Mouse (Mus musculus): Measurements from ENCODE around the gene Gda. TPM values are rescaled to one million over a fixed set of nuclear protein-coding genes. Genes with fewer than 3 reads are reported as not detected.

Gda gene
- polyA plus RNA-seq, 1 experiment from 2014 or later, result 0.13 TPM

GRCm38 (mm10) chr19:21415377-21415776 is 57.9 kb downstream of the Gda start:
- H3K27me3 ChIP-seq (ENCODE audit: control insufficient read depth, insufficient read depth, low read length), result no peaks in the 10 kb centered on the region
- WGBS, result 72% methylated on average over 3 of the region's 3 CpGs

GRCm38 (mm10) chr19:21409178-21409577 is 64.1 kb downstream of the Gda start:
- no peak overlapping the region for H3K4me3 ChIP-seq (ENCODE audit: low read depth, low read length)
- DNase-seq (ENCODE audit: low spot score) (no peak), ATAC-seq (replicated peaks; ENCODE audit: insufficient number of reproducible peaks, low FRiP score, low TSS enrichment, low read depth) (no peak)
- H3K4me1 ChIP-seq (ENCODE audit: control insufficient read depth, insufficient read depth, low read length), result no peaks in the 10 kb centered on the region
- no peaks in the 10 kb centered on the region for H3K36me3 ChIP-seq (replicated peaks; ENCODE audit: control insufficient read depth, insufficient read depth, low read depth, low read length)
- no peaks in the 10 kb centered on the region for H3K9me3 ChIP-seq (replicated peaks; ENCODE audit: control insufficient read depth, low read length)
- H3K4me2 ChIP-seq (ENCODE audit: low read depth, low read length), result no peak overlapping the region
- H3K27me3 ChIP-seq (ENCODE audit: control insufficient read depth, insufficient read depth, low read length), result no peaks in the 10 kb centered on the region
- no peak overlapping the region for H3K27ac ChIP-seq (replicated peaks; ENCODE audit: low read depth, low read length)
- 92% methylated on average over 4 of the region's 4 CpGs for WGBS
- no peak overlapping the region for H3K9ac ChIP-seq (replicated peaks; ENCODE audit: low read length)

More at GRCm38 (mm10) chr19:21415377-21415776, 57.9 kb downstream of the Gda start:
- no peak overlapping the region for H3K4me3 ChIP-seq (ENCODE audit: low read depth, low read length)
- no peaks in the 10 kb centered on the region for H3K4me1 ChIP-seq (ENCODE audit: control insufficient read depth, insufficient read depth, low read length)
- no peak for DNase-seq (ENCODE audit: low spot score)
- no peak overlapping the region for H3K9ac ChIP-seq (replicated peaks; ENCODE audit: low read length)
- H3K36me3 ChIP-seq (replicated peaks; ENCODE audit: control insufficient read depth, insufficient read depth, low read depth, low read length), result no peaks in the 10 kb centered on the region
- H3K4me2 ChIP-seq (ENCODE audit: low read depth, low read length), result no peak overlapping the region
- H3K9me3 ChIP-seq (replicated peaks; ENCODE audit: control insufficient read depth, low read length), result no peaks in the 10 kb centered on the region
- no peak for ATAC-seq (replicated peaks; ENCODE audit: insufficient number of reproducible peaks, low FRiP score, low TSS enrichment, low read depth)
- no peak overlapping the region for H3K27ac ChIP-seq (replicated peaks; ENCODE audit: low read depth, low read length)

- Histone ChIP-seq H3K27ac (replicated peaks; ENCODE audit: low read depth, low read length) (no peak overlapping the region), H3K36me3 (replicated peaks; ENCODE audit: control insufficient read depth, insufficient read depth, low read depth, low read length) (no peaks in the 10 kb centered on the region), H3K27me3 (ENCODE audit: control insufficient read depth, insufficient read depth, low read length) (no peaks in the 10 kb centered on the region), H3K4me1 (ENCODE audit: control insufficient read depth, insufficient read depth, low read length) (no peaks in the 10 kb centered on the region), H3K4me2 (ENCODE audit: low read depth, low read length) (no peak overlapping the region), H3K4me3 (ENCODE audit: low read depth, low read length) (no peak overlapping the region), H3K9me3 (replicated peaks; ENCODE audit: control insufficient read depth, low read length) (no peaks in the 10 kb centered on the region), H3K9ac (replicated peaks; ENCODE audit: low read length) (no peak overlapping the region)
- ATAC-seq (replicated peaks; ENCODE audit: insufficient number of reproducible peaks, low FRiP score, low TSS enrichment, low read depth), result no peak
- no peak for DNase-seq (ENCODE audit: low spot score)
- WGBS, result 93% methylated on average over 1 of the region's 1 CpGs
Observed at GRCm38 (mm10) chr19:21407363-21407762, 65.9 kb downstream of the Gda start.

- ATAC-seq (replicated peaks; ENCODE audit: insufficient number of reproducible peaks, low FRiP score, low TSS enrichment, low read depth), result no peak
- Histone ChIP-seq H3K27me3 (ENCODE audit: control insufficient read depth, insufficient read depth, low read length) (no peaks in the 10 kb centered on the region), H3K9ac (replicated peaks; ENCODE audit: low read length) (no peak overlapping the region), H3K9me3 (replicated peaks; ENCODE audit: control insufficient read depth, low read length) (no peaks in the 10 kb centered on the region), H3K4me1 (ENCODE audit: control insufficient read depth, insufficient read depth, low read length) (no peaks in the 10 kb centered on the region), H3K4me2 (ENCODE audit: low read depth, low read length) (no peak overlapping the region), H3K36me3 (replicated peaks; ENCODE audit: control insufficient read depth, insufficient read depth, low read depth, low read length) (no peaks in the 10 kb centered on the region), H3K27ac (replicated peaks; ENCODE audit: low read depth, low read length) (no peak overlapping the region), H3K4me3 (ENCODE audit: low read depth, low read length) (no peak overlapping the region)
- DNase-seq (ENCODE audit: low spot score), result no peak
Observed at GRCm38 (mm10) chr19:21397994-21398393, 75.3 kb downstream of the Gda start.

- no peak overlapping the region for H3K4me3 ChIP-seq (ENCODE audit: low read depth, low read length)
- H3K27ac ChIP-seq (replicated peaks; ENCODE audit: low read depth, low read length), result no peak overlapping the region
- no peak overlapping the region for H3K4me2 ChIP-seq (ENCODE audit: low read depth, low read length)
- no peaks in the 10 kb centered on the region for H3K27me3 ChIP-seq (ENCODE audit: control insufficient read depth, insufficient read depth, low read length)
- DNase-seq (ENCODE audit: low spot score), result no peak
- H3K9ac ChIP-seq (replicated peaks; ENCODE audit: low read length), result no peak overlapping the region
- no peaks in the 10 kb centered on the region for H3K4me1 ChIP-seq (ENCODE audit: control insufficient read depth, insufficient read depth, low read length)
- no peaks in the 10 kb centered on the region for H3K9me3 ChIP-seq (replicated peaks; ENCODE audit: control insufficient read depth, low read length)
- WGBS, result 93% methylated on average over 7 of the region's 7 CpGs
- H3K36me3 ChIP-seq (replicated peaks; ENCODE audit: control insufficient read depth, insufficient read depth, low read depth, low read length), result no peaks in the 10 kb centered on the region
- ATAC-seq (replicated peaks; ENCODE audit: insufficient number of reproducible peaks, low FRiP score, low TSS enrichment, low read depth), result no peak
Observed at GRCm38 (mm10) chr19:21396364-21396763, 76.9 kb downstream of the Gda start.

GRCm38 (mm10) chr19:21390904-21391303 is 82.3 kb downstream of the Gda start:
- H3K27me3 ChIP-seq (ENCODE audit: control insufficient read depth, insufficient read depth, low read length), result no peaks in the 10 kb centered on the region
- no peaks in the 10 kb centered on the region for H3K4me1 ChIP-seq (ENCODE audit: control insufficient read depth, insufficient read depth, low read length)
- no peak overlapping the region for H3K4me3 ChIP-seq (ENCODE audit: low read depth, low read length)
- no peaks in the 10 kb centered on the region for H3K36me3 ChIP-seq (replicated peaks; ENCODE audit: control insufficient read depth, insufficient read depth, low read depth, low read length)
- no peak overlapping the region for H3K27ac ChIP-seq (replicated peaks; ENCODE audit: low read depth, low read length)
- 89% methylated on average over 7 of the region's 7 CpGs for WGBS
- H3K4me2 ChIP-seq (ENCODE audit: low read depth, low read length), result no peak overlapping the region
- H3K9ac ChIP-seq (replicated peaks; ENCODE audit: low read length), result no peak overlapping the region
- DNase-seq (ENCODE audit: low spot score) (no peak), ATAC-seq (replicated peaks; ENCODE audit: insufficient number of reproducible peaks, low FRiP score, low TSS enrichment, low read depth) (no peak)
- H3K9me3 ChIP-seq (replicated peaks; ENCODE audit: control insufficient read depth, low read length), result no peaks in the 10 kb centered on the region

GRCm38 (mm10) chr19:21386842-21387241 is 86.4 kb downstream of the Gda start:
- WGBS, result 68% methylated on average over 2 of the region's 2 CpGs
- H3K36me3 ChIP-seq (replicated peaks; ENCODE audit: control insufficient read depth, insufficient read depth, low read depth, low read length), result no peaks in the 10 kb centered on the region
- H3K27me3 ChIP-seq (ENCODE audit: control insufficient read depth, insufficient read depth, low read length), result no peaks in the 10 kb centered on the region
- DNase-seq (ENCODE audit: low spot score) (no peak), ATAC-seq (replicated peaks; ENCODE audit: insufficient number of reproducible peaks, low FRiP score, low TSS enrichment, low read depth) (no peak)
- no peaks in the 10 kb centered on the region for H3K9me3 ChIP-seq (replicated peaks; ENCODE audit: control insufficient read depth, low read length)
- H3K4me3 ChIP-seq (ENCODE audit: low read depth, low read length), result no peak overlapping the region
- no peak overlapping the region for H3K4me2 ChIP-seq (ENCODE audit: low read depth, low read length)
- no peak overlapping the region for H3K27ac ChIP-seq (replicated peaks; ENCODE audit: low read depth, low read length)
- H3K9ac ChIP-seq (replicated peaks; ENCODE audit: low read length), result no peak overlapping the region
- H3K4me1 ChIP-seq (ENCODE audit: control insufficient read depth, insufficient read depth, low read length), result no peaks in the 10 kb centered on the region

GRCm38 (mm10) chr19:21384231-21384630 is 89.0 kb downstream of the Gda start:
- H3K27me3 ChIP-seq (ENCODE audit: control insufficient read depth, insufficient read depth, low read length), result no peaks in the 10 kb centered on the region
- no peak overlapping the region for H3K4me3 ChIP-seq (ENCODE audit: low read depth, low read length)
- no peak overlapping the region for H3K27ac ChIP-seq (replicated peaks; ENCODE audit: low read depth, low read length)
- H3K36me3 ChIP-seq (replicated peaks; ENCODE audit: control insufficient read depth, insufficient read depth, low read depth, low read length), result no peaks in the 10 kb centered on the region
- DNase-seq (ENCODE audit: low spot score), result no peak
- H3K9me3 ChIP-seq (replicated peaks; ENCODE audit: control insufficient read depth, low read length), result no peaks in the 10 kb centered on the region
- H3K4me2 ChIP-seq (ENCODE audit: low read depth, low read length), result no peak overlapping the region
- WGBS, result 80% methylated on average over 3 of the region's 3 CpGs
- no peak for ATAC-seq (replicated peaks; ENCODE audit: insufficient number of reproducible peaks, low FRiP score, low TSS enrichment, low read depth)
- H3K9ac ChIP-seq (replicated peaks; ENCODE audit: low read length), result no peak overlapping the region
- H3K4me1 ChIP-seq (ENCODE audit: control insufficient read depth, insufficient read depth, low read length), result no peaks in the 10 kb centered on the region
